Mouse (Mus musculus) stomach, postnatal 0 days (tissue): ENCODE measurements at regions not wholly inside any gene's neighbourhood (a gene's known extent, or its start where the extent isn't known, plus 50 kb on each side); places are given as distances from the start of the nearest gene placed in this dataset.

Experiments
- CTCF ChIP-seq: IDR thresholded peaks from 2 replicates; pipeline ENCODE4 v1.5.1; 2016; ENCODE audit warnings: antibody characterized with exemption, low read depth, mild to moderate bottlenecking, moderate library complexity
- EP300 ChIP-seq: optimal IDR thresholded peaks from 2 replicates; pipeline ENCODE3; 2016; ENCODE audit warnings: antibody characterized with exemption

GRCm38 (mm10) chr4:142303374-142304020 is 64.3 kb upstream of the Kazn start:
- TF ChIP-seq CTCF (no peak), EP300 (no peak)
